Mouse (Mus musculus): ENCODE measurements at regions not wholly inside any gene's neighbourhood (a gene's known extent, or its start where the extent isn't known, plus 50 kb on each side); places are given as distances from the start of the nearest gene placed in this dataset.

- peaks cover 8% of the 10 kb centered on the region for H3K27me3 ChIP-seq (ENCODE audit: control insufficient read depth, insufficient read depth, low read length)
- H3K4me3 ChIP-seq (ENCODE audit: low read depth, low read length): no peak overlapping the region
- H3K9me3 ChIP-seq (replicated peaks; ENCODE audit: control insufficient read depth, low read length): no peaks in the 10 kb centered on the region
- 14% methylated on average over 5 of the region's 5 CpGs for WGBS (ENCODE audit: insufficient replicate concordance)
- no peak overlapping the region for H3K4me2 ChIP-seq
- no peak for ATAC-seq (replicated peaks; ENCODE audit: insufficient number of reproducible peaks, low FRiP score, low TSS enrichment)
- no peak overlapping the region for H3K9ac ChIP-seq (ENCODE audit: low read depth, low read length)
- no peaks in the 10 kb centered on the region for H3K4me1 ChIP-seq (ENCODE audit: control insufficient read depth, insufficient read depth, low read length)
- H3K36me3 ChIP-seq (ENCODE audit: control insufficient read depth, insufficient read depth, low read length): no peaks in the 10 kb centered on the region
- no peak overlapping the region for H3K27ac ChIP-seq (ENCODE audit: low read depth, low read length)
Observed at GRCm38 (mm10) chr9:43934691-43935064, 108.5 kb upstream of the Thy1 start.

- no peak for ATAC-seq (replicated peaks; ENCODE audit: insufficient number of reproducible peaks, low FRiP score, low TSS enrichment)
- Histone ChIP-seq H3K9me3 (replicated peaks; ENCODE audit: control insufficient read depth, low read length) (no peaks in the 10 kb centered on the region), H3K27me3 (ENCODE audit: control insufficient read depth, insufficient read depth, low read length) (peaks cover 1% of the 10 kb centered on the region), H3K36me3 (ENCODE audit: control insufficient read depth, insufficient read depth, low read length) (no peaks in the 10 kb centered on the region), H3K27ac (ENCODE audit: low read depth, low read length) (no peak overlapping the region), H3K4me1 (ENCODE audit: control insufficient read depth, insufficient read depth, low read length) (peaks cover under 1% of the 10 kb centered on the region; the same call in 1 of the 2 replicates), H3K9ac (ENCODE audit: low read depth, low read length) (no peak overlapping the region), H3K4me3 (ENCODE audit: low read depth, low read length) (no peak overlapping the region), H3K4me2 (no peak overlapping the region)
- 66% methylated on average over 11 of the region's 11 CpGs for WGBS (ENCODE audit: insufficient replicate concordance)
Observed at GRCm38 (mm10) chr9:43939336-43939735, 103.8 kb upstream of the Thy1 start.

- Histone ChIP-seq H3K4me1 (ENCODE audit: control insufficient read depth, insufficient read depth, low read length) (peaks cover 16% of the 10 kb centered on the region), H3K9ac (ENCODE audit: low read depth, low read length) (no peak overlapping the region), H3K9me3 (replicated peaks; ENCODE audit: control insufficient read depth, low read length) (no peaks in the 10 kb centered on the region), H3K36me3 (ENCODE audit: control insufficient read depth, insufficient read depth, low read length) (no peaks in the 10 kb centered on the region), H3K27me3 (ENCODE audit: control insufficient read depth, insufficient read depth, low read length) (no peaks in the 10 kb centered on the region; the same call in 1 of the 2 replicates), H3K4me3 (ENCODE audit: low read depth, low read length) (no peak overlapping the region), H3K27ac (ENCODE audit: low read depth, low read length) (no peak overlapping the region), H3K4me2 (no peak overlapping the region)
- ATAC-seq (replicated peaks; ENCODE audit: insufficient number of reproducible peaks, low FRiP score, low TSS enrichment): no peak
- WGBS (ENCODE audit: insufficient replicate concordance): 69% methylated on average over 5 of the region's 5 CpGs
Observed at GRCm38 (mm10) chr9:43942147-43942546, 101.0 kb upstream of the Thy1 start.

GRCm38 (mm10) chr9:43943522-43943921 is 99.7 kb upstream of the Thy1 start:
- no peak overlapping the region for H3K9ac ChIP-seq (ENCODE audit: low read depth, low read length)
- no peak overlapping the region for H3K4me2 ChIP-seq
- H3K27ac ChIP-seq (ENCODE audit: low read depth, low read length): no peak overlapping the region
- H3K4me1 ChIP-seq (ENCODE audit: control insufficient read depth, insufficient read depth, low read length): peaks cover 16% of the 10 kb centered on the region
- no peaks in the 10 kb centered on the region for H3K36me3 ChIP-seq (ENCODE audit: control insufficient read depth, insufficient read depth, low read length)
- ATAC-seq (replicated peaks; ENCODE audit: insufficient number of reproducible peaks, low FRiP score, low TSS enrichment): no peak
- H3K9me3 ChIP-seq (replicated peaks; ENCODE audit: control insufficient read depth, low read length): no peaks in the 10 kb centered on the region
- WGBS (ENCODE audit: insufficient replicate concordance): 55% methylated on average over 6 of the region's 6 CpGs
- no peak overlapping the region for H3K4me3 ChIP-seq (ENCODE audit: low read depth, low read length)
- H3K27me3 ChIP-seq (ENCODE audit: control insufficient read depth, insufficient read depth, low read length): no peaks in the 10 kb centered on the region

GRCm38 (mm10) chr9:43944816-43945741 is 98.1 kb upstream of the Thy1 start:
- 48% methylated on average over 13 of the region's 13 CpGs for WGBS (ENCODE audit: insufficient replicate concordance)
- Histone ChIP-seq H3K27me3 (ENCODE audit: control insufficient read depth, insufficient read depth, low read length) (no peaks in the 10 kb centered on the region), H3K27ac (ENCODE audit: low read depth, low read length) (peak overlapping the region; percentile 75), H3K4me1 (ENCODE audit: control insufficient read depth, insufficient read depth, low read length) (peaks cover 16% of the 10 kb centered on the region), H3K36me3 (ENCODE audit: control insufficient read depth, insufficient read depth, low read length) (no peaks in the 10 kb centered on the region), H3K4me3 (ENCODE audit: low read depth, low read length) (no peak overlapping the region), H3K9me3 (replicated peaks; ENCODE audit: control insufficient read depth, low read length) (no peaks in the 10 kb centered on the region), H3K4me2 (no peak overlapping the region), H3K9ac (ENCODE audit: low read depth, low read length) (no peak overlapping the region)
- peak; percentile 74 for ATAC-seq (replicated peaks; ENCODE audit: insufficient number of reproducible peaks, low FRiP score, low TSS enrichment)

- Histone ChIP-seq H3K4me2 (no peak overlapping the region), H3K27ac (ENCODE audit: low read depth, low read length) (peak overlapping the region; percentile 75; the same call in 1 of the 2 replicates), H3K36me3 (ENCODE audit: control insufficient read depth, insufficient read depth, low read length) (no peaks in the 10 kb centered on the region), H3K4me1 (ENCODE audit: control insufficient read depth, insufficient read depth, low read length) (peaks cover 16% of the 10 kb centered on the region), H3K9ac (ENCODE audit: low read depth, low read length) (no peak overlapping the region), H3K27me3 (ENCODE audit: control insufficient read depth, insufficient read depth, low read length) (no peaks in the 10 kb centered on the region), H3K4me3 (ENCODE audit: low read depth, low read length) (no peak overlapping the region), H3K9me3 (replicated peaks; ENCODE audit: control insufficient read depth, low read length) (no peaks in the 10 kb centered on the region)
- ATAC-seq (replicated peaks; ENCODE audit: insufficient number of reproducible peaks, low FRiP score, low TSS enrichment): no peak
- 83% methylated on average over 13 of the region's 13 CpGs for WGBS (ENCODE audit: insufficient replicate concordance)
Observed at GRCm38 (mm10) chr9:43945997-43946649, 97.1 kb upstream of the Thy1 start.

GRCm38 (mm10) chr9:43947089-43947488 is 96.1 kb upstream of the Thy1 start:
- Histone ChIP-seq H3K9me3 (replicated peaks; ENCODE audit: control insufficient read depth, low read length) (no peaks in the 10 kb centered on the region), H3K4me3 (ENCODE audit: low read depth, low read length) (no peak overlapping the region), H3K4me2 (no peak overlapping the region), H3K4me1 (ENCODE audit: control insufficient read depth, insufficient read depth, low read length) (peaks cover 16% of the 10 kb centered on the region), H3K27ac (ENCODE audit: low read depth, low read length) (no peak overlapping the region), H3K9ac (ENCODE audit: low read depth, low read length) (no peak overlapping the region), H3K27me3 (ENCODE audit: control insufficient read depth, insufficient read depth, low read length) (no peaks in the 10 kb centered on the region), H3K36me3 (ENCODE audit: control insufficient read depth, insufficient read depth, low read length) (no peaks in the 10 kb centered on the region)
- no peak for ATAC-seq (replicated peaks; ENCODE audit: insufficient number of reproducible peaks, low FRiP score, low TSS enrichment)
- WGBS (ENCODE audit: insufficient replicate concordance): 62% methylated on average over 5 of the region's 5 CpGs

GRCm38 (mm10) chr9:43947490-43948150 is 95.6 kb upstream of the Thy1 start:
- no peaks in the 10 kb centered on the region for H3K36me3 ChIP-seq (ENCODE audit: control insufficient read depth, insufficient read depth, low read length)
- no peak overlapping the region for H3K27ac ChIP-seq (ENCODE audit: low read depth, low read length)
- H3K27me3 ChIP-seq (ENCODE audit: control insufficient read depth, insufficient read depth, low read length): no peaks in the 10 kb centered on the region
- no peak overlapping the region for H3K9ac ChIP-seq (ENCODE audit: low read depth, low read length)
- no peaks in the 10 kb centered on the region for H3K9me3 ChIP-seq (replicated peaks; ENCODE audit: control insufficient read depth, low read length)
- H3K4me1 ChIP-seq (ENCODE audit: control insufficient read depth, insufficient read depth, low read length): peaks cover 16% of the 10 kb centered on the region
- WGBS (ENCODE audit: insufficient replicate concordance): 61% methylated on average over 11 of the region's 11 CpGs
- no peak overlapping the region for H3K4me3 ChIP-seq (ENCODE audit: low read depth, low read length)
- H3K4me2 ChIP-seq: no peak overlapping the region
- no peak for ATAC-seq (replicated peaks; ENCODE audit: insufficient number of reproducible peaks, low FRiP score, low TSS enrichment)

All from heart, embryonic 11.5 days (tissue).